Mouse (Mus musculus) layer of hippocampus, postnatal 10 days (tissue): ENCODE measurements around the gene Sun5. TPM values are rescaled to one million over a fixed set of nuclear protein-coding genes. Genes with fewer than 3 reads are reported as not detected.
"Not testable (repeated sequence)": the region's sequence is repeated elsewhere in the genome, so short reads cannot be mapped to it uniquely, and the experiment has no call there.

Source experiments
- DNase-seq, 2 experiments: peaks; one replicate each; pipeline ENCODE4 v3.0.0; 2021; ENCODE audit warnings: low spot score in 2 of 2
- long read RNA-seq: library from polyadenylated mRNA; stranded (forward); transcript quantifications from one replicate; pipeline ENCODE4 v2.0.0, GENCODE M21; 2023
- total RNA-seq, 2 experiments: library from RNA; stranded (reverse); gene quantifications; 2 replicates each; pipeline ENCODE4 v1.2.3; 2021

Sun5 gene
- total RNA-seq = not detected
- long read RNA-seq = 0 reads

- DNase-seq = no peak
These were observed at the start of gene Sun5 for GRCm38 (mm10) chr2:153870984-153871383. TSS of gene Sun5 (minus strand) at chr2:153871084.

- no peak for DNase-seq
These were observed 47.0 kb upstream of the Sun5 start, which contains the start of gene Bpifb3 for GRCm38 (mm10) chr2:153917930-153918329. TSS of gene Bpifb3 (plus strand) at chr2:153918230.

GRCm38 (mm10) chr2:153914151-153914550, 43.3 kb upstream of the Sun5 start:
- peak in 1 of 2 experiments; percentile 32 for DNase-seq

- no peak for DNase-seq
These were observed 35.7 kb upstream of the Sun5 start for GRCm38 (mm10) chr2:153906626-153907025.

- no peak for DNase-seq
These were observed 31.8 kb upstream of the Sun5 start for GRCm38 (mm10) chr2:153902726-153903125.

- no peak for DNase-seq
These were observed 29.2 kb upstream of the Sun5 start, which contains the start of gene Bpifb6 for GRCm38 (mm10) chr2:153900088-153900487. TSS of gene Bpifb6 (plus strand) at chr2:153900388.

GRCm38 (mm10) chr2:153899111-153899510, 28.2 kb upstream of the Sun5 start:
- DNase-seq = no peak

GRCm38 (mm10) chr2:153874745-153875144, 3.9 kb upstream of the Sun5 start, which contains the start of gene Bpifb2:
TSS of gene Bpifb2 (plus strand) at chr2:153875045.
- DNase-seq = no peak

GRCm38 (mm10) chr2:153861960-153862359, 8.9 kb downstream of the Sun5 start:
- DNase-seq = no peak

GRCm38 (mm10) chr2:153860715-153861114, 10.2 kb downstream of the Sun5 start:
- DNase-seq = no peak

- no peak for DNase-seq
These were observed 10.6 kb downstream of the Sun5 start for GRCm38 (mm10) chr2:153860315-153860714.

GRCm38 (mm10) chr2:153859581-153859980, 11.3 kb downstream of the Sun5 start:
- DNase-seq = no peak

GRCm38 (mm10) chr2:153853544-153853943, 17.3 kb downstream of the Sun5 start:
- no peak for DNase-seq

GRCm38 (mm10) chr2:153851030-153851360, 19.9 kb downstream of the Sun5 start:
- peak; percentile 58 to 76 for DNase-seq

GRCm38 (mm10) chr2:153850351-153851029, 20.4 kb downstream of the Sun5 start:
- DNase-seq = peak; percentile 27 to 39

GRCm38 (mm10) chr2:153848389-153848788, 22.5 kb downstream of the Sun5 start:
- DNase-seq = no peak

GRCm38 (mm10) chr2:153842854-153843253, 28.0 kb downstream of the Sun5 start:
- DNase-seq = no peak

GRCm38 (mm10) chr2:153833291-153833690, 37.6 kb downstream of the Sun5 start:
- DNase-seq = no peak

GRCm38 (mm10) chr2:153828704-153829103, 42.2 kb downstream of the Sun5 start:
- DNase-seq = no peak

- no peak for DNase-seq
These were observed 43.6 kb downstream of the Sun5 start for GRCm38 (mm10) chr2:153827171-153827830.

GRCm38 (mm10) chr2:153825900-153826299, 45.0 kb downstream of the Sun5 start:
- DNase-seq = not testable (repeated sequence)

GRCm38 (mm10) chr2:153824593-153824992, 46.3 kb downstream of the Sun5 start:
- DNase-seq = peak in 1 of 2 experiments; percentile 16
